Mouse (Mus musculus): ENCODE measurements at regions not wholly inside any gene's neighbourhood (a gene's known extent, or its start where the extent isn't known, plus 50 kb on each side); places are given as distances from the start of the nearest gene placed in this dataset.
A peak's percentile ranks its signal among the peaks of the same experiment; 100 is the strongest.

DNA sequence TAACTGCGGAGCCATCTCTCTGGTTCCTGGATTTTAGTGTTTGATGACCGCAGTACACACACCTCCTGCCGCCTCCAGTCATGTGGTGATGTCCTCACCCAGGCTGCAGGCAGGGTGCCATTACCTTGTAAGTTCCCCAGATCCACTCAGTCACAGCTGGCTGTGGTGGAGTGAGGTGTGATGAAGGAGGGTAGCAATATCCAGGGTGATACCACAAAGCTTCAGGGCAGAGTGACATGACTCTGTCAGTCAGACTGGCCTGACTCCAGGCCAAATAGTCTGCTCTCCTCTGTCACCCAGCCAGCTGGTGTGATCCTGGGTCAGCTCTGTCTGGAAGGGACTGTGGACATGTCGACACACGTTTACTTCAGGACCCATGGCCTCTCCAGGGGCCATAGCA is 183.7 kb downstream of the Utp6 start:
- H3K27ac ChIP-seq, result 0 out of 2 replicates have a peak overlapping the region, but pooled peaks have one; percentile 44
- DNase-seq (ENCODE audit: extremely low spot score, low spot score), result no peak
- H3K36me3 ChIP-seq (replicated peaks), result no peaks in the 10 kb centered on the region
- H3K27me3 ChIP-seq (ENCODE audit: poor library complexity, severe bottlenecking), result peaks cover 28% of the 10 kb centered on the region
- WGBS, result 86% methylated on average over 5 of the region's 5 CpGs
- H3K4me1 ChIP-seq, result peaks cover 42% of the 10 kb centered on the region
- no peak overlapping the region for H3K4me3 ChIP-seq
- H3K9me3 ChIP-seq, result no peaks in the 10 kb centered on the region

DNA sequence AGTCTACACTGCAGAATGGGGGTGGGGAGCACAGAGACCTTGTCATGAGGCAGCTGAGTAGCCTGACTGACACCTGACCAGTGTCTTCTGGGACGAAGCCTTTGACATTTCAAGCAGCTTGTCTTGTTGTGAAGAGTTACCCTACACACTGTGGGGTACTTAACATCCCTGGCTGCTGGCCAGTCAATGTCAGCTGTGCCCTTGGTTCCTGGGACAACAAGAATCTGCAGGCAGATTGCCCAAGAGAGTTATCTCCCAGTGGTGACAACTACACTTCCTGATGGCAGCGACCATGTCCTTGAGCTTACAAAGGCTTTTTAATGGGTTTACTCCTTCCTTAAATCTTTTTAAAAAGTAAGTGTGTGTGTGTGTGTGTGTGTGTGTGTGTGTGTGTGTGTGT is 184.2 kb downstream of the Utp6 start:
- WGBS, result 83% methylated on average over 2 of the region's 2 CpGs
- no peaks in the 10 kb centered on the region for H3K9me3 ChIP-seq
- peaks cover 38% of the 10 kb centered on the region for H3K4me1 ChIP-seq

DNA sequence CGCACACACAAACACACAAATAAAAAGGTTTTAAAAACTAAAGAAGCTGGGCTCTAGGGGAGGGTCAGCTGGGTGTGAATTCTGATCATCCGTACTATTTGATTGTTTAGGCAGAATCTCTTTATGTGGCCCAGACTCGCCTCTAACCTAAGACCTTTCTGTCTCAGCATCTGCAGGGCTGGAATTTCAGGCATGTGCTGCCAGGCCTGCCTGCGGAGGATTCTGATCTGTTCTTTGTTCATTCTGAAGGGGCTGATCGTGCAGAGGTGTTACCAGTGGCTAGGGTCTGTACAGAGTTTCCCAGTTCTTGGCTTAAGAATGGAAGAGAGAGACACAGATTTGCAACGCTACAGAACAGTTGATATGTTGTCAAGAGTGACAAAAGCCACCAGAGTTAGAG is 185.6 kb downstream of the Rab11fip4 start:
- no peaks in the 10 kb centered on the region for H3K9me3 ChIP-seq
- H3K36me3 ChIP-seq (replicated peaks), result no peaks in the 10 kb centered on the region
- H3K27ac ChIP-seq, result peak overlapping the region; percentile 58; the same call in 1 of the 2 replicates
- H3K4me1 ChIP-seq, result peaks cover 40% of the 10 kb centered on the region
- peak; percentile 26 for DNase-seq (ENCODE audit: extremely low spot score, low spot score)
- WGBS, result 22% methylated on average over 6 of the region's 6 CpGs
- no peak overlapping the region for H3K4me3 ChIP-seq
- peaks cover 28% of the 10 kb centered on the region for H3K27me3 ChIP-seq (ENCODE audit: poor library complexity, severe bottlenecking)

More for the DNA sequence above, 184.2 kb downstream of the Utp6 start:
- DNase-seq (ENCODE audit: extremely low spot score, low spot score), result no peak
- H3K27me3 ChIP-seq (ENCODE audit: poor library complexity, severe bottlenecking), result peaks cover 28% of the 10 kb centered on the region
- no peaks in the 10 kb centered on the region for H3K36me3 ChIP-seq (replicated peaks)
- 0 out of 2 replicates have a peak overlapping the region, but pooled peaks have one; percentile 58 for H3K27ac ChIP-seq
- no peak overlapping the region for H3K4me3 ChIP-seq

DNA sequence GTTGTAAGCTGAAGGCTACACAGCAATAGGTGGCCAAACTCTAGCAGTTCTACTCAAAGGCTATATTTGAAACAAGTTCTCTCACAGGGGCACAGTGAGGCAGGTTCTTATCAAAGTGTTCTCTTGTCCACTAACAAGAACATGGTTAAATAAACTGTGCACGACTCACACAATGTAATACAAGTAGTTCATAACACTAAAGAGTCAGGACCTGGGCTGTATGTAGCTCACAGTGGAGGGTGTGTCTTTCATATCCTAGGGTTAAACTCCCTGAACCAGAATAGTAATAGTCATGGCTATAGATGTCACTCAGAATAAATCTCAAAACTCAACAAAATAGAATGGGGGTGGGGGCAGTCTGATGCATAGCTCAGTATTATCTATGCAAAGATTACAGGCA is 182.7 kb downstream of the Rab11fip4 start:
- no peak overlapping the region for H3K4me3 ChIP-seq
- H3K27ac ChIP-seq, result no peak overlapping the region
- H3K4me1 ChIP-seq, result peaks cover 30% of the 10 kb centered on the region
- H3K27me3 ChIP-seq (ENCODE audit: poor library complexity, severe bottlenecking), result peaks cover 15% of the 10 kb centered on the region
- 89% methylated on average over 1 of the region's 1 CpGs for WGBS
- 0 out of 2 replicates have a peak, but pooled peaks cover 4% of the 10 kb centered on the region for H3K9me3 ChIP-seq
- DNase-seq (ENCODE audit: extremely low spot score, low spot score), result no peak
- no peaks in the 10 kb centered on the region for H3K36me3 ChIP-seq (replicated peaks)

DNA sequence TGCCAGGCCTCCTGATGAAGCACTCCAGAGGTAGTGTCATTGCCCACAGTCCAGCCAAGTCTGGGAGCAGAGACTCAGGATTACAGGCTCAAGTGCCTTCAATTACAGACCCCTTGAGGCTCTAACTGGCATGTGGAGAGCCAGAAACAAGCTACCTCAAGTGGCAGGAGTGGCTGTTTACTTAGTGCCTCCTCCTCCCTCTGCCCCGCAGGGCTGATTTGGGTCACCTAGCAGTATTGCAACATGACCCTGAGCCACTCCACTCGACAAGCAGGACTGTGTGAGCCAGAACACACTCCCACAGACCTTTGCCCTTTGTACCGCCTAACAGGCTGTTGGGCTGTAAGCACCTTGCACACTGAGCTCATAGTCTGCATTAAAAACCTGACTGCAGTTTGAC is 180.4 kb downstream of the Rab11fip4 start:
- WGBS, result 49% methylated on average over 3 of the region's 3 CpGs
- H3K27ac ChIP-seq, result no peak overlapping the region
- no peaks in the 10 kb centered on the region for H3K36me3 ChIP-seq (replicated peaks)
- no peak overlapping the region for H3K4me3 ChIP-seq
- 0 out of 2 replicates have a peak, but pooled peaks cover 4% of the 10 kb centered on the region for H3K9me3 ChIP-seq
- peaks cover 10% of the 10 kb centered on the region for H3K4me1 ChIP-seq
- no peak for DNase-seq (ENCODE audit: extremely low spot score, low spot score)
- H3K27me3 ChIP-seq (ENCODE audit: poor library complexity, severe bottlenecking), result no peaks in the 10 kb centered on the region; the same call in 1 of the 2 replicates

DNA sequence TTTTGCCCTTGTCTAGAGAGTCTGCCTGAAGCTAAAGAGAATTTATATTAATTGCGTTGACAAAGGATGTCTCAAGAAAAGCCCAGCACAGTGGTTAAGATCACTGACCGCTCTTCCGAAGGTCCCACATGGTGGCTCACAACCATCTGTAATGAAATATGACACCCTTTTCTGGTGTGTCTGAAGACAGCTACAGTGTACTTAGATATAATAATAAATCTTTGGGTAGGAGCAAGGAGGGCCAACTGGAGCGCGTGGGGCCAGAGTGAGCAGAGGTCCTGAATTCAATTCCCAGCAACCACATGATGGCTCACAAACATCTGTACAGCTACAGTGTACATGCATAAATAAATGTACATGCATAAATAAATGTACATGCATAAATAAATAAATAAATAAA is 176.1 kb downstream of the Rab11fip4 start:
- 96% methylated on average over 5 of the region's 5 CpGs for WGBS
- H3K27me3 ChIP-seq (ENCODE audit: poor library complexity, severe bottlenecking), result 0 out of 2 replicates have a peak, but pooled peaks cover 4% of the 10 kb centered on the region
- no peak for DNase-seq (ENCODE audit: extremely low spot score, low spot score)
- H3K4me1 ChIP-seq, result peaks cover 14% of the 10 kb centered on the region
- no peaks in the 10 kb centered on the region for H3K36me3 ChIP-seq (replicated peaks)
- H3K9me3 ChIP-seq, result 0 out of 2 replicates have a peak, but pooled peaks cover 4% of the 10 kb centered on the region
- no peak overlapping the region for H3K4me3 ChIP-seq
- H3K27ac ChIP-seq, result no peak overlapping the region

DNA sequence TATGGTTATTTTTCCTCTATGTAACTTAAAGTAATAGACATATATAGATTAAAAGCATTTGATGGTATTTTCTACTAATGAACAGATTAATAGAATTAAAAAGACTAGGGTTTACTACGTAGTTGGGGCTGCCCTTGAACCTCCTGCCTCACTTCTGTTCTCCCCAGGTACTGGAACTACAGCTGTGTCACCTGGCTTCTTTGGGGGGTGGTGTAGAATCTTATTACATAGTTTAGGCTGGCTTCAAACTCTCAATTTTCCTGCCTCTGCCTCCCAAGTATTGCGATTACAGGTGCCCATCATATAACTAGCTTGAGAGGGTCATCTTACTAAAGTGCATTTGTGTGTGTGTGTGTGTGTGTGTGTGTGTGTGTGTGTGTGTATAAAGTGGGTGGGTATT is 175.0 kb downstream of the Rab11fip4 start:
- Histone ChIP-seq H3K27ac (no peak overlapping the region), H3K4me3 (no peak overlapping the region), H3K27me3 (ENCODE audit: poor library complexity, severe bottlenecking) (0 out of 2 replicates have a peak, but pooled peaks cover 4% of the 10 kb centered on the region), H3K4me1 (peaks cover 7% of the 10 kb centered on the region), H3K36me3 (replicated peaks) (no peaks in the 10 kb centered on the region), H3K9me3 (0 out of 2 replicates have a peak, but pooled peaks cover 4% of the 10 kb centered on the region)
- WGBS, result 99% methylated on average over 2 of the region's 2 CpGs
- DNase-seq (ENCODE audit: extremely low spot score, low spot score), result no peak

DNA sequence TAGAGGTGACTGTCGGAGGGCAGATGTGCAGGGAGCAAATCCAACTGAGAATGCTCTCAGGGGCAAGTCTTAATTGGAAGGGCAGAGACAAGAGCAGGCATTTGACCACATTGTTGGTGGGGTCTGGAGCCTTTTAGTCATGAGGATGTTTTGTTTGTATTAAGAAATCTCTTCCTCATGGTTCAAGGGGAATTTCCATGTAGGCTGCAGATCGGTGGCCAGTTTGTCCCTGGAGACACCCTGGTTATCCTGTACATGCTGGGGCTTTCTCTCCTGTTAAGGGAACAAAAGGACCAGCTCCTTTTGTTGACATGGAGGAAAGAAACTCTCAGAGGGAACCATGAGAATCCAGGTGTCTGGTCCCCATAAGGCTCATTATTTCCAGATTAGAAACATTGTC is 174.4 kb downstream of the Rab11fip4 start:
- DNase-seq (ENCODE audit: extremely low spot score, low spot score), result no peak
- no peaks in the 10 kb centered on the region for H3K36me3 ChIP-seq (replicated peaks)
- H3K4me3 ChIP-seq, result no peak overlapping the region
- 0 out of 2 replicates have a peak, but pooled peaks cover 4% of the 10 kb centered on the region for H3K9me3 ChIP-seq
- no peak overlapping the region for H3K27ac ChIP-seq
- peaks cover 7% of the 10 kb centered on the region; the same call in 1 of the 2 replicates for H3K4me1 ChIP-seq
- 32% methylated on average over 2 of the region's 2 CpGs for WGBS
- 0 out of 2 replicates have a peak, but pooled peaks cover 4% of the 10 kb centered on the region for H3K27me3 ChIP-seq (ENCODE audit: poor library complexity, severe bottlenecking)

DNA sequence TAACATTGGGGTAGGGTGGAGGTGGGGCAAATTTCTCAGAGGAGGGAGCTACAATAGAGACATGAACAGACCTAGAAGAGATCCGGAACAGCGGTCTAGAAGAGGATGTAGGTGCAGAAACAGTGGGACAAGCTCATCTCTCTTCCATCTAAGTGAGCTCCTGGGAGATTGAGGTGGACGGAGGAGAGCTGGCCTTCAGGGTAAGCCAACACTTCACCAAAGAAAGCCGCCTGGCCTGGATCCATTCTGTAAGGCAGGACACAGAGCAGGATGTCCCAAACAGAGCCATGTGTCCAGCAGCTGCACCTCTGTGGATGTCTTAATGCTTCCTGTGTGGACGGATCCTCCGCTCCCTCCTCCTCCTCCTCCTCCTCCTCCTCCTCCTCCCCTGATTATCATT is 173.0 kb downstream of the Rab11fip4 start:
- H3K9me3 ChIP-seq, result no peaks in the 10 kb centered on the region
- H3K36me3 ChIP-seq (replicated peaks), result no peaks in the 10 kb centered on the region
- no peak for DNase-seq (ENCODE audit: extremely low spot score, low spot score)
- 0 out of 2 replicates have a peak, but pooled peaks cover 4% of the 10 kb centered on the region for H3K27me3 ChIP-seq (ENCODE audit: poor library complexity, severe bottlenecking)
- no peak overlapping the region for H3K27ac ChIP-seq
- H3K4me1 ChIP-seq, result peaks cover 7% of the 10 kb centered on the region; the same call in 1 of the 2 replicates
- no peak overlapping the region for H3K4me3 ChIP-seq
- 90% methylated on average over 6 of the region's 6 CpGs for WGBS

DNA sequence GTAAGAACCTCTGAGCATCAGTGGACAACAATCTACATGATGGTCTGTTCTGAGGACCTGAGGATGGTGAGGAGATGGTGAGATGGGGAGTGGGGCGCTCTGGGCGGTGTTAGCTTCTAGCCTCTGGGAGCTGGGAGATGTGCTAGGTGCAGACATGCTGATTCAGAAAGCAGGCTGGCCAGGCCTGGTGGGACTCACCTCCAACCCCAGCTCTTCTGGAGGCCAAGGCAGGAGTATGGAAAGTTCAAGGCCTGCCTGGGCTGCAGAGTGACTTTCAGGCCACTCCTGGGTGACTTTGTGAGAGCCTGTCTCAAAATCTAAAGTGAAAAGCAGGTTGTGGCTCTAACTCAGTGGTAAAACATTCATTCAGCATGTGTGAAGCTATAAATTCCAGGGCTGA is 171.6 kb downstream of the Rab11fip4 start:
- Histone ChIP-seq H3K36me3 (replicated peaks) (no peaks in the 10 kb centered on the region), H3K9me3 (no peaks in the 10 kb centered on the region), H3K27me3 (ENCODE audit: poor library complexity, severe bottlenecking) (0 out of 2 replicates have a peak, but pooled peaks cover 4% of the 10 kb centered on the region), H3K4me3 (no peak overlapping the region), H3K27ac (no peak overlapping the region), H3K4me1 (peaks cover 7% of the 10 kb centered on the region; the same call in 1 of the 2 replicates)
- WGBS, result 93% methylated on average over 2 of the region's 2 CpGs
- no peak for DNase-seq (ENCODE audit: extremely low spot score, low spot score)

DNA sequence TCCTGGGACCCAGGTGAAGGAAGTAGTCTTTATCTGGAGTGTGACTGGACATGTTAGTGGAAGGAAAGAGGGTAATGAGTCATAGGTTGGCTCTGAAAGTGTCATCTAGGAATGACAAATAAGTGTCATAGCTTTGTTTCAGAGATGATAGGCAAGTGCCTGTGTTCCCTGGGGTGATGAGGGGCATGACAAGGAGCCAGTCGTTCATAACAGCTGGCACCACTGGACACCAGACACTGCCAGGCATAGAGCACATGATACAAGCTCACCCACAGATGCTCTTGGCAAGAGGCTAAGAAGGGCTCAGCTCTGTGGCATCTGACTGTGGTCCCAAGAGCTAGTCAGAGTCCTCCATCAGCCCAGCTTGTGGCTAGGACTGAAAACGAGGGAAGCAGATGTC is 171.0 kb downstream of the Rab11fip4 start:
- Histone ChIP-seq H3K4me1 (peaks cover 7% of the 10 kb centered on the region; the same call in 1 of the 2 replicates), H3K36me3 (replicated peaks) (no peaks in the 10 kb centered on the region), H3K27me3 (ENCODE audit: poor library complexity, severe bottlenecking) (0 out of 2 replicates have a peak, but pooled peaks cover 4% of the 10 kb centered on the region), H3K9me3 (no peaks in the 10 kb centered on the region), H3K4me3 (no peak overlapping the region), H3K27ac (no peak overlapping the region)
- DNase-seq (ENCODE audit: extremely low spot score, low spot score), result no peak
- 71% methylated on average over 2 of the region's 2 CpGs for WGBS

DNA sequence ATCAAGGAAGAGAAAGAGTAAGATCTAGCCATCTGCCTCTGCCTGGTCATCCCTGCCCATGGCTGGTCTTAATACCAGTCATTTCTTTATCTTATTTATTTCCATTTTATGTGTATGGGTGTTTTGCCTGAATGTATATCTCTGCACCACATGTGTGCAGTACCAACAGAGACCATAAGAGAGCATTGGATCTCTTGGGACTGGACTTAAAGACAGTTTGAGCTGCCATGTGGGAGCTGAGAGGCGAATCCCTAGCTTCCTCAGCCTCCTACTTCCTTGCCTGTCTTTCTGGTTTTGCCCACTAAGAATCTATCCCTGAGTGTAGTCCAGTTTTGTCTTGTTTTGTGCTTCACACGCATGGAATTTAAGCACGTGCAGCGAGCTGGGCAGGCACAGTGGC is 169.5 kb downstream of the Rab11fip4 start:
- DNase-seq (ENCODE audit: extremely low spot score, low spot score), result no peak
- no peaks in the 10 kb centered on the region for H3K36me3 ChIP-seq (replicated peaks)
- no peak overlapping the region for H3K27ac ChIP-seq
- WGBS, result 88% methylated on average over 4 of the region's 4 CpGs
- H3K4me3 ChIP-seq, result no peak overlapping the region
- peaks cover 4% of the 10 kb centered on the region; the same call in 1 of the 2 replicates for H3K4me1 ChIP-seq
- H3K27me3 ChIP-seq (ENCODE audit: poor library complexity, severe bottlenecking), result 0 out of 2 replicates have a peak, but pooled peaks cover 4% of the 10 kb centered on the region
- H3K9me3 ChIP-seq, result no peaks in the 10 kb centered on the region

DNA sequence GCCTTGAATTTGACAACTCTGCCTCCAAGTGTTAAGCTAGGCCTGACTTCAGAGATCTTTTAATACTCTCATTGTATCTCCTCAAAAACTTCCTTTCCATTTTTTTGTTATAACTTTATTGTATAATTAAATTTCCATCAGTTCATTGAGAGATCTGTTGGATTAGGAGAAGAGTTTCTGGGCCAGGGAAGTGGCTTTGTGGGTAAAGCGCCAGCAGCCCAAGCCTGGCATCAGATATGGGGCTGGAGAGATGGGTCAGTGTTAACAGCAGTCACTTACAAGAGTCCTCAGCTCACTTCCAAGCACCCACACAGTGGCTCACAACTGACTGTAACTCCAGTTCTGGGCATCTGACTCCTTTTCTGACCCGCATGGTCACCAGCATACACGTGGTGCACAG is 167.3 kb downstream of the Rab11fip4 start:
- H3K4me1 ChIP-seq, result no peaks in the 10 kb centered on the region; the same call in 1 of the 2 replicates
- WGBS, result 93% methylated on average over 3 of the region's 3 CpGs
- 0 out of 2 replicates have a peak, but pooled peaks cover 2% of the 10 kb centered on the region for H3K27me3 ChIP-seq (ENCODE audit: poor library complexity, severe bottlenecking)
- no peak for DNase-seq (ENCODE audit: extremely low spot score, low spot score)
- H3K36me3 ChIP-seq (replicated peaks), result no peaks in the 10 kb centered on the region
- no peak overlapping the region for H3K27ac ChIP-seq
- H3K9me3 ChIP-seq, result no peaks in the 10 kb centered on the region
- H3K4me3 ChIP-seq, result no peak overlapping the region
